Mouse (Mus musculus) forebrain, embryonic 11.5 days (tissue): Measurements from ENCODE around the gene Magi1. TPM values are rescaled to one million over a fixed set of nuclear protein-coding genes. Genes with fewer than 3 reads are reported as not detected.
"Not testable (repeated sequence)": the region's sequence is repeated elsewhere in the genome, so short reads cannot be mapped to it uniquely, and the experiment has no call there.

Source experiments
- ATAC-seq: fragments of 200-750 bp; cut with Nextera tagmentation; replicated peaks from 2 replicates; pipeline ENCODE4 v1.8.0; 2017; ENCODE audit warnings: moderate TSS enrichment; ENCODE audit not compliant: low FRiP score
- DNase-seq: peaks from one replicate; pipeline ENCODE4 v3.0.0-alpha.2; 2017; ENCODE audit warnings: low spot score
- H3K27ac ChIP-seq: fragments of 300-500 bp; sonication (generic); 2 replicates; pipeline ENCODE4 v1.5.1; 2014; ENCODE audit warnings: low read depth, low read length
- H3K27me3 ChIP-seq: fragments of 300-500 bp; sonication (generic); 2 replicates; pipeline ENCODE4 v1.6.1; 2014; ENCODE audit warnings: mild to moderate bottlenecking, low read length, mixed read lengths; ENCODE audit not compliant: control insufficient read depth, insufficient read depth
- H3K36me3 ChIP-seq: fragments of 300-500 bp; sonication (generic); 2 replicates; pipeline ENCODE4 v1.6.1; 2014; ENCODE audit warnings: mild to moderate bottlenecking, low read length, moderate library complexity, mixed read lengths; ENCODE audit not compliant: control insufficient read depth, insufficient read depth
- H3K4me1 ChIP-seq: fragments of 300-500 bp; sonication (generic); replicated peaks from 2 replicates; pipeline ENCODE4 v1.6.1; 2014; ENCODE audit warnings: low read length, mixed read lengths; ENCODE audit not compliant: control insufficient read depth, insufficient read depth
- H3K4me2 ChIP-seq: fragments of 300-500 bp; sonication (generic); 2 replicates; pipeline ENCODE4 v1.6.1; 2014; ENCODE audit warnings: low read depth, mild to moderate bottlenecking, low read length, moderate library complexity, mixed read lengths; ENCODE audit not compliant: severe bottlenecking
- H3K4me3 ChIP-seq: fragments of 300-500 bp; sonication (generic); 2 replicates; pipeline ENCODE4 v1.5.1; 2014; ENCODE audit warnings: low read depth, low read length
- H3K9ac ChIP-seq: fragments of 300-500 bp; sonication (generic); 2 replicates; pipeline ENCODE4 v1.6.1; 2014; ENCODE audit warnings: low read length
- H3K9me3 ChIP-seq: fragments of 300-500 bp; sonication (generic); 2 replicates; pipeline ENCODE4 v1.6.1; 2016; ENCODE audit warnings: low read length, mixed read lengths; ENCODE audit not compliant: control insufficient read depth
- WGBS: fragments of 180-500 bp; shearing (Covaris S2); extraction: QIAGEN DNeasy Blood & Tissue Kit; methylation state at CpG from one replicate; pipeline ENCODE4 v1.1.7; 2014; 5-methylcytosine and 5-hydroxymethylcytosine counted together
- polyA plus RNA-seq: library from polyadenylated mRNA; unstranded; fragments of >200 nt; fragmentation: Nextera tagmentation; extraction: Ambion mirVana; gene quantifications from 2 replicates; pipeline ENCODE4 v1.2.1, GENCODE M21; 2014

Magi1 gene
- polyA plus RNA-seq, 1 experiment from 2014 or later: 44.3 TPM

DNA sequence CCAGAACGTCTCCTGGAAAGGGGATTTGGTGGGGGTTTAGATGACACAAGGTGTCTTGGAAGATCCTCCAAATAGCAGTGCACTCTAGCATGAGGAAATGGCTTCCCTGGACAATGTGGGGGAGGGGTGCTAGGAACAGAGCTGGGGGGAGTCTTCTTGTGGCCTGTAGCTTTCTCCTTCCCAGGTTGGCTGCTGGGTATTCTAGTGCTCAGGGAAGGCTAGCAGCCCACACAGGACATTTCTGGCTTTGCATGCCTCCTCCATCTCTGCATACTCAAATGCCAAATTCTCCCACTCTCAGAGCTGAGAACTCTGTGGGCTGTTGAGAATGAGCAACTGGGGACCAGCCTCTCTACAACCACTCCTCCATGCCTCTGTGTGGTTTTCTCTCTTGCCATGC, 622.6 kb downstream of the Magi1 start:
- DNase-seq: no peak
- 21% methylated on average over 1 of the region's 1 CpGs for WGBS
- no peaks in the 10 kb centered on the region for H3K36me3 ChIP-seq
- no peaks in the 10 kb centered on the region for H3K4me1 ChIP-seq
- no peak overlapping the region for H3K4me2 ChIP-seq
- no peak overlapping the region for H3K27ac ChIP-seq
- no peaks in the 10 kb centered on the region; the same call in 1 of the 2 replicates for H3K27me3 ChIP-seq
- H3K9ac ChIP-seq: no peak overlapping the region
- no peaks in the 10 kb centered on the region for H3K9me3 ChIP-seq
- ATAC-seq: no peak
- H3K4me3 ChIP-seq: no peak overlapping the region

DNA sequence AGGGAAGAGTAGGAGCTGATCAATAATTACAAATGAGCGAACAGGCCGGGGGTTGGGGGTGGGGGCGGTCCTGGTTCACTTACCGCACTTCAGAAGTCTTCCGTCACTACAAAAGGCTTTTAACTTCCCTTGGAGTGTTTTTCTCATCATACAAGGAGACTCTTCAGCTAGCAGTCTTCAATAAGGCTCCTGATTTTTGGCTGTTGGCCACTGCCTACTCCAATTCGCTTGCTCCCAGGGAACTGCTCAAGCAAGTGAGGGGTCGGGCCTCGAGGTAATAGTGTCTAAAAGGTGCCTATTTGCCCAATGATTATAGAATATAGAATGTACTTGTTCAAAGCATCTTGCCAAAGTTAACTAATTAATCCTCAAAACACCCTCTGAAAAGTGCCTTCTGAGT, 624.2 kb downstream of the Magi1 start:
- Histone ChIP-seq H3K4me3 (no peak overlapping the region), H3K4me1 (no peaks in the 10 kb centered on the region), H3K36me3 (no peaks in the 10 kb centered on the region), H3K4me2 (no peak overlapping the region), H3K27me3 (no peaks in the 10 kb centered on the region; the same call in 1 of the 2 replicates), H3K9ac (no peak overlapping the region), H3K9me3 (no peaks in the 10 kb centered on the region), H3K27ac (no peak overlapping the region)
- ATAC-seq: no peak
- DNase-seq: no peak
- 58% methylated on average over 8 of the region's 8 CpGs for WGBS

DNA sequence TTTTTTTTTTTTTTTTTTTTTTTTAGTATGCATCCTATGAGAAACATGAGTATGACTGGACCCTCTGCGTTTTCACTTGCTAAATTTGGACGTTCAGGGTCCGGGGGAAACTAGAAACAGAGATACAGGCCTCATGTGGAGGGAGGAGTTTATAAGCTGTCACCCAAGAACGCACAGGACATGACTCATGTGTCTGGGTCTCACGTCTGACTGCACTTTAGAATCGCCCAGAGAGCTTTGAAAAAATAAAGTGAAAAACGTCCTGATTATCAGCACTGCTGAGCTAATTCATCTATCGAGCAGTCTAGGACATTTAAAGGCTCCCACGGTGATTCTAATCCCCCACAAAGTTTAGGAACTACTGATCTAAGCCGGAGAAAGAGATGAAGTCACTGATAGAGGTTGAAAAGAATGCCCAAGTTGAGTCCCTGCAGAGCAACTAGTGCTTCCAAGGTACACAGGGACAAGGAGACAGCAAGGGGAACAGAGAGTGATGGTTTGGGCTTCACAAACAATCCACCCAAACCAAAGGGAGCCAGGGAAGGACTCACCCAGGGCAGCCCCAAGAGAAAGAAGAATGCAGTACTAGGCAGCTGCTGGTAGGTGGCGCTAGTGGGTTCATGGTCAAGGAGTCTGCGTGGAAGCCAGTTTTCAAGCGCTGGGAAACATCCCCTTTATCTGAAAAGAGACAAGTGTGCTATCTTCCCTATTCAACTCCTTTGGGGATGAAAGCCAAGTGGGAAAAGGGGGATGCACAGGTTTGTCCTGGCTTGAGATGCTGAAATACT, 626.3 kb downstream of the Magi1 start:
- Histone ChIP-seq H3K27ac (no peak overlapping the region), H3K4me3 (no peak overlapping the region), H3K4me2 (no peak overlapping the region), H3K9ac (no peak overlapping the region), H3K4me1 (no peaks in the 10 kb centered on the region), H3K9me3 (no peaks in the 10 kb centered on the region), H3K27me3 (no peaks in the 10 kb centered on the region; the same call in 1 of the 2 replicates), H3K36me3 (no peaks in the 10 kb centered on the region)
- WGBS: 35% methylated on average over 13 of the region's 13 CpGs
- ATAC-seq (no peak), DNase-seq (peak; percentile 85)

DNA sequence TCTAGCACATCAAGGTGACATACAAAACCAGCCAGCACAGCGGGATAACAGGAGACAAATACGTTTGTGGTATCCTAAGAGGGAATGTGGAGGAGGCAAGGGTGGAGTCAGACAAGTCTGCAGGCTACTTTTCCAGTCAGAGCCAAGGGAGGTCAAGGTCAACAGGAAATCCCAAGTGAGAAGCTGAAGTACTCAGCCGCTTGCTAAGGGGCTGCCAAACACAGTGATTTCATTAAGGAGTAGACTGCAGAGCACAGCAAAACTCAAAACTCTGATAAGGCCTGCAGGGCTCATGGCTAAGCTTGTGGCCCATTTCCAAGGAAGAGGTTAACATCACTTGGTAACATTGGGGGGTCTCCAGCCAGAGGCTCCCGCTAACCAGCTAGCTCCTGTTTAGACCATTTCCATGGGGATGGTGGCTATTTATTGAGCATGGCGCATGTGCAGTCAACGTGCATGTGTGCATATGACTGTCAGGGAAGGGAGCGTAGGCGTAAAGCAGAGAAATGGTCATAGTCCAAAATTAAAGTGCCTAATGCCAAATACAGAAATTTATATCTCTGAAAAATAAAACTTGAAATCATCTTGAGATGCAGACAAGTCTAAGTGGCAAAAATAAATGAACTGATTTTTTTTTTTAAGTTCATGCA, 635.0 kb downstream of the Magi1 start:
- no peaks in the 10 kb centered on the region for H3K9me3 ChIP-seq
- WGBS: 81% methylated on average over 8 of the region's 8 CpGs
- no peaks in the 10 kb centered on the region for H3K4me1 ChIP-seq
- H3K4me2 ChIP-seq: no peak overlapping the region
- DNase-seq: no peak
- H3K9ac ChIP-seq: no peak overlapping the region
- no peak for ATAC-seq
- H3K4me3 ChIP-seq: no peak overlapping the region
- no peak overlapping the region for H3K27ac ChIP-seq
- H3K27me3 ChIP-seq: no peaks in the 10 kb centered on the region
- H3K36me3 ChIP-seq: no peaks in the 10 kb centered on the region

DNA sequence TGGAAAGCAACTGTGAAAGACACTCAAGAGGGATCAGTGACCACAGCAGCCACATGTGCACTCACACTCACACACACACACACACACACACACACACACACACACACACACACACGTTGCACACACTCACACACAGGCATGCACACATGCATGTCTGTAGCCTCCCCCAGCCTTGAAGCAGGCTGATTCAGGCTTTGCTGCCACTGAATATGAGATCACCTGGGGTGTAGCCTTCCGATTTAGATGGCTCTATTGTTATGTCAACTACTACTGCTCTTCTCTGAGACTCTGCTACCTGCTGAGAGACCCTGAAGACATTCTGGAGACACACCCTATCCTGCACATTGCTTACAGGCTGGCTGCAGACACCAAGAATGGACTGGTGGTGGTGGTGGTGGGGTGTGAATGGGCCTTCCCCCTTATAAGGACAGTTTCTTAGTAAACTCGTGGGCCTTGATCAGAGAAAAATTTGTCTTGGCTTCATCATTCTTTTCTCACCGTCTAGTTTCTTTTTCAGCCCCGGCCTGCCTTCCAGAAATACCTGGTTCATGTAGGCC, 653.9 kb downstream of the Magi1 start:
- H3K9ac ChIP-seq, H3K27ac ChIP-seq, H3K4me2 ChIP-seq, H3K4me3 ChIP-seq, DNase-seq, H3K9me3 ChIP-seq, H3K27me3 ChIP-seq, ATAC-seq, H3K36me3 ChIP-seq, H3K4me1 ChIP-seq: not testable (repeated sequence)
- WGBS: 76% methylated on average over 5 of the region's 5 CpGs

DNA sequence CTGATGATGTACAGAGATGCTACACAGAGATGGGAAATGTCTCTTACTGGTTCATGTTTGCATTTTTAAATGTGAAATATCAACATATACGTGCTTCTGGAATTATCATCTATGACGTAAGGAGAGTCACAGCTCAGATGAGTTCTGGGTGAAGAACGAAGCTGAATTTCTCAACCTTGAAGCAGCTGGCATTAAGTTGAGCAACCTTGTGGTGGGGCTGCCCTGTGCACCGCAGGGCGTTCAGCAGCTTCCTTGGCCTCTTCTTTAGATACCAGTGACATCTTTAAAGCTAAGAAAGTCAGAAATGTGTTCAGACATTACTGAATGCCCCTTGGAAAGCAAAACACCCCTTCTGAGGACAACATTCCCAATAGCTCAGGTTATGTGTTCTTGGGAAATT, 656.5 kb downstream of the Magi1 start:
- DNase-seq: no peak
- no peak overlapping the region for H3K4me3 ChIP-seq
- no peak overlapping the region for H3K9ac ChIP-seq
- H3K4me2 ChIP-seq: no peak overlapping the region
- H3K27me3 ChIP-seq: no peaks in the 10 kb centered on the region
- WGBS: 91% methylated on average over 5 of the region's 5 CpGs
- H3K27ac ChIP-seq: no peak overlapping the region
- no peak for ATAC-seq
- no peaks in the 10 kb centered on the region for H3K36me3 ChIP-seq
- no peaks in the 10 kb centered on the region for H3K4me1 ChIP-seq
- H3K9me3 ChIP-seq: no peaks in the 10 kb centered on the region

Other genes with a start within 250 kb of the Magi1 start
- gene Slc25a26, start 216.4 kb upstream of the Magi1 start, polyA plus RNA-seq: 7.0 and 7.4 TPM in 2 replicates